ENCODE assay signal across 10 mouse cellular contexts in genomic region chr3:51417485-51417884, GRCm38 (mm10). TPM values are rescaled to one million over a fixed set of nuclear protein-coding genes. Genes with fewer than 3 reads are reported as not detected.
DNase-seq lines count a peak whose midpoint lies in the region; ATAC-seq and TF ChIP-seq lines count a peak whose summit lies in the region.
"Had no signal": no experiment of that assay in that cellular context is flagged by ENCODE, and none has a peak within 500 bp of the region (broad histone marks: within the 10 kb centered on the region; RNA-seq: fewer than 3 reads in every experiment).

No protein-coding gene starts in this region.

- TF ChIP-seq CTCF in layer of hippocampus, adult 2 months (conservative IDR thresholded peaks at IDR 0.05): no peak; the same call in 1 of the 2 replicates

- no peak overlapping the region for H3K9ac ChIP-seq in embryonic facial prominence, embryonic 11.5 days (replicated peaks; ENCODE audit: low read length)
- no peak overlapping the region for H3K9ac ChIP-seq in intestine, embryonic 16.5 days (ENCODE audit: low read depth, low read length)
- peak overlapping the region; percentile 95; the same call in 1 of the 2 replicates for H3K9ac ChIP-seq in neural tube, embryonic 14.5 days (replicated peaks; ENCODE audit: low read depth, low read length)

- H3K4me3 ChIP-seq in layer of hippocampus, adult 2 months: peak overlapping the region; percentile 92
- peak overlapping the region; percentile 100; the same call in 1 of the 2 replicates for H3K4me3 ChIP-seq in embryonic facial prominence, embryonic 11.5 days (ENCODE audit: low read depth, low read length)
- peak overlapping the region; percentile 98 for H3K4me3 ChIP-seq in intestine, embryonic 16.5 days (ENCODE audit: low read length)
- H3K4me3 ChIP-seq in neural tube, embryonic 14.5 days (ENCODE audit: low read depth, low read length): peak overlapping the region; percentile 88

- DNase-seq in layer of hippocampus, adult 2 months (ENCODE audit: low spot score in 2 of 2): no peak
- no peak for DNase-seq in layer of hippocampus, adult 8-10 months (ENCODE audit: low spot score in 2 of 2)
- no peak for DNase-seq in embryonic facial prominence, embryonic 11.5 days (ENCODE audit: low spot score)
- DNase-seq in cerebellum, postnatal 10 days: no peak
- DNase-seq in embryo, embryonic 10 days (ENCODE audit: low spot score): no peak
- no peak for DNase-seq in left cerebral cortex, adult 11 months (ENCODE audit: low spot score)
- DNase-seq: kidney, adult 11 months; right cerebral cortex, postnatal 4 days had no signal

- H3K27me3 ChIP-seq in embryonic facial prominence, embryonic 11.5 days (ENCODE audit: control insufficient read depth, insufficient read depth, low read length): no peaks in the 10 kb centered on the region
- no peaks in the 10 kb centered on the region for H3K27me3 ChIP-seq in intestine, embryonic 16.5 days (replicated peaks; ENCODE audit: control insufficient read depth, insufficient read depth, low read length)
- H3K27me3 ChIP-seq in neural tube, embryonic 14.5 days (ENCODE audit: control insufficient read depth, insufficient read depth, low read length): no peaks in the 10 kb centered on the region

- H3K4me1 ChIP-seq in embryonic facial prominence, embryonic 11.5 days (ENCODE audit: control insufficient read depth, insufficient read depth, low read length): no peaks in the 10 kb centered on the region
- peaks cover 22% of the 10 kb centered on the region for H3K4me1 ChIP-seq in intestine, embryonic 16.5 days (ENCODE audit: control insufficient read depth, insufficient read depth, low read length)
- peaks cover 19% of the 10 kb centered on the region for H3K4me1 ChIP-seq in neural tube, embryonic 14.5 days (ENCODE audit: control insufficient read depth, insufficient read depth, low read length)

- 48% methylated on average over 2 of the region's 2 CpGs for WGBS in embryonic facial prominence, embryonic 11.5 days
- WGBS in intestine, embryonic 16.5 days: 45% methylated on average over 2 of the region's 2 CpGs
- 58% methylated on average over 2 of the region's 2 CpGs for WGBS in neural tube, embryonic 14.5 days

- no peaks in the 10 kb centered on the region for H3K36me3 ChIP-seq in embryonic facial prominence, embryonic 11.5 days (replicated peaks; ENCODE audit: control insufficient read depth, insufficient read depth, low read depth, low read length)
- no peaks in the 10 kb centered on the region for H3K36me3 ChIP-seq in intestine, embryonic 16.5 days (ENCODE audit: control insufficient read depth, insufficient read depth, low read length)
- no peaks in the 10 kb centered on the region for H3K36me3 ChIP-seq in neural tube, embryonic 14.5 days (ENCODE audit: control insufficient read depth, insufficient read depth, low read length)

- ATAC-seq in embryonic facial prominence, embryonic 11.5 days (replicated peaks; ENCODE audit: insufficient number of reproducible peaks, low FRiP score, low TSS enrichment, low read depth): no peak
- ATAC-seq in intestine, embryonic 16.5 days: no peak
- ATAC-seq in neural tube, embryonic 14.5 days (ENCODE audit: low read depth): no peak

- peak overlapping the region; percentile 64 for H3K4me2 ChIP-seq in embryonic facial prominence, embryonic 11.5 days (ENCODE audit: low read depth, low read length)
- H3K4me2 ChIP-seq in intestine, embryonic 16.5 days (ENCODE audit: low read depth, low read length): peak overlapping the region; percentile 82; the same call in 1 of the 2 replicates
- peak overlapping the region; percentile 96 for H3K4me2 ChIP-seq in neural tube, embryonic 14.5 days (ENCODE audit: low read depth, low read length)

- no peaks in the 10 kb centered on the region for H3K9me3 ChIP-seq in embryonic facial prominence, embryonic 11.5 days (replicated peaks; ENCODE audit: control insufficient read depth, low read length)
- no peaks in the 10 kb centered on the region for H3K9me3 ChIP-seq in intestine, embryonic 16.5 days (ENCODE audit: control insufficient read depth, low read length)
- no peaks in the 10 kb centered on the region for H3K9me3 ChIP-seq in neural tube, embryonic 14.5 days (ENCODE audit: control insufficient read depth, low read length)

- no peak overlapping the region for H3K27ac ChIP-seq in layer of hippocampus, adult 2 months
- no peak overlapping the region for H3K27ac ChIP-seq in embryonic facial prominence, embryonic 11.5 days (replicated peaks; ENCODE audit: low read depth, low read length)
- no peak overlapping the region for H3K27ac ChIP-seq in intestine, embryonic 16.5 days (ENCODE audit: low read length)
- no peak overlapping the region for H3K27ac ChIP-seq in neural tube, embryonic 14.5 days (ENCODE audit: low read depth, low read length)

RNA-seq across cellular contexts. Expression of gene Naa15, which starts 2.5 kb away (rescaled TPM):
- total RNA-seq in layer of hippocampus, adult 2 months (2021): 10 to 100 TPM; 55.0 to 58.1 TPM
- total RNA-seq in layer of hippocampus, adult 8-10 months (2022): 10 to 100 TPM; 42.6 to 61.4 (median 53.8) TPM
- 49.1 and 54.9 TPM in 2 replicates for polyA plus RNA-seq in embryonic facial prominence, embryonic 11.5 days (2014; fragmentation: Nextera tagmentation; extraction: Ambion mirVana)
- polyA plus RNA-seq in intestine, embryonic 16.5 days (2015; fragmentation: Nextera tagmentation; extraction: Ambion mirVana): 27.3 and 27.9 TPM in 2 replicates
- polyA plus RNA-seq in neural tube, embryonic 14.5 days (2014; fragmentation: Nextera tagmentation; extraction: Ambion mirVana): 37.2 and 42.2 TPM in 2 replicates

RNA-seq across cellular contexts. Expression of gene Ndufc1, which starts 8.7 kb away (rescaled TPM):
- total RNA-seq in layer of hippocampus, adult 2 months (2021): 100 to 1,000 TPM; 287 to 299 TPM
- 100 to 1,000 TPM; 257 to 292 (median 267) TPM for total RNA-seq in layer of hippocampus, adult 8-10 months (2022)
- polyA plus RNA-seq in embryonic facial prominence, embryonic 11.5 days (2014; fragmentation: Nextera tagmentation; extraction: Ambion mirVana): 722 TPM in 2 replicates
- polyA plus RNA-seq in intestine, embryonic 16.5 days (2015; fragmentation: Nextera tagmentation; extraction: Ambion mirVana): 906 and 911 TPM in 2 replicates
- polyA plus RNA-seq in neural tube, embryonic 14.5 days (2014; fragmentation: Nextera tagmentation; extraction: Ambion mirVana): 804 and 840 TPM in 2 replicates

RNA-seq across cellular contexts. Expression of gene Mgarp, which starts 20.9 kb away (rescaled TPM):
- not detected for total RNA-seq in layer of hippocampus, adult 2 months (2021)
- total RNA-seq in layer of hippocampus, adult 8-10 months (2022): under 1 TPM in 3 of 4 experiments, not detected in 1; 0.27 to 0.72 (median 0.55) TPM
- polyA plus RNA-seq in embryonic facial prominence, embryonic 11.5 days (2014; fragmentation: Nextera tagmentation; extraction: Ambion mirVana): 9.1 and 16.1 TPM in 2 replicates
- polyA plus RNA-seq in intestine, embryonic 16.5 days (2015; fragmentation: Nextera tagmentation; extraction: Ambion mirVana): 4.0 and 9.6 TPM in 2 replicates
- 0.48 TPM in 1 of 2 replicates, not detected in the other for polyA plus RNA-seq in neural tube, embryonic 14.5 days (2014; fragmentation: Nextera tagmentation; extraction: Ambion mirVana)
